Mouse (Mus musculus): Measurements from ENCODE around the gene Mbd4. TPM values are rescaled to one million over a fixed set of nuclear protein-coding genes. Genes with fewer than 3 reads are reported as not detected.

The Mbd4 gene
- total and polyA plus RNA-seq, 2 experiments from 2014 or later: 5.2 to 5.8 TPM

DNA sequence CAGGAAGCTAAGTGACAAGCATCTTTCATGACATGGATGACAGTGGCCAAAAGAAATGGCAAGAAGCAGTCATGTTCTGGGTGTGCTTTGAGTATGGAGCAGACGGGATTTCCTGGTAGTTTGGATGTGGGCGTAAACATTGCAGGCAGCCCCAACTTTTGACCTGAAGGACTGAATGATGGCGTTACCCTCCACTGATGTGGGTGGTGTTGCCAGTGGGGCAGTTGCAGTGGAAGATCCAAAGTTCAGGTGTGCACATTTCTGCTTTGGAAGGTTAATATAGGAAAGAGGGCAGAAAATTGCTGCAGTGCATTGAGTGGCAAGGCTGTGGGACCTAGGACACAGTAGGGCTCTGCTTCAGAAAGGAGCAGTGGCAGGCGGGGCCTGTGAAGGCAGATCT, 12.1 kb upstream of the Mbd4 start:
- no peaks in the 10 kb centered on the region for H3K9me3 ChIP-seq (ENCODE audit: low read length)
- no peaks in the 10 kb centered on the region for H3K27me3 ChIP-seq (ENCODE audit: insufficient read depth, low read length)
- DNase-seq (ENCODE audit: low spot score) (no peak), ATAC-seq (ENCODE audit: low FRiP score) (no peak)
- no peak overlapping the region for H3K4me2 ChIP-seq (ENCODE audit: low read depth, low read length, poor library complexity, severe bottlenecking)
- no peak overlapping the region for H3K27ac ChIP-seq (ENCODE audit: low read depth, low read length)
- peaks cover 12% of the 10 kb centered on the region; the same call in 1 of the 2 replicates for H3K36me3 ChIP-seq (ENCODE audit: insufficient read depth, low read length)
- no peak overlapping the region for H3K9ac ChIP-seq (replicated peaks; ENCODE audit: low read length, poor library complexity, severe bottlenecking)
- 94% methylated on average over 4 of the region's 4 CpGs for WGBS
- no peaks in the 10 kb centered on the region for H3K4me1 ChIP-seq (ENCODE audit: insufficient read depth, low read length)
- no peak for TF ChIP-seq CTCF (IDR thresholded peaks at IDR 0.05)
- no peak overlapping the region for H3K4me3 ChIP-seq (ENCODE audit: low read depth, low read length)

DNA sequence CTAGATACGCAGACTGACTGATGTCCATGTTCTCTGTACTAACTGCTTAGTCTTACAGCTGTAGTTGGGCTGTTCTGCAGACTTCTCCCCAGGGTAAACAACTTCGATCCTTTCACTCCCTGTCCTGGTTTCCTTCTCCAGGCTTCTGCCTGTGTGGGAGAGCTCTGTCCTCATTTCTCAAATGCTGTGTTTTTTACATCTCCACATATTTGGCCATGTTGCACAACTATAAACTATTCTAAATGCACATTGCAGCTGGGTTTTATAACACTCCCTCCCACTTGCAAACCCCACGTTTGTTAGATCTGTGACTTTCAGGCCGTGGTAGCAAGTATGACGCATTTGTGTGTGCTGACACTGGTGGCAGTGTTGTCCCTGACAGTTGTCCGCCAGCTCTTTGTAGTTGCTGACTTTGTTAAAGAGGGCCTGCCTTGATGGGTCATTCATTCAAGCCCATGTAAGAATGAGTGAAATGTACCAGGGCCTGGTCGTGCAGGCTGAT, 10.2 kb upstream of the Mbd4 start:
- Histone ChIP-seq H3K9ac (replicated peaks; ENCODE audit: low read length, poor library complexity, severe bottlenecking) (no peak overlapping the region), H3K36me3 (ENCODE audit: insufficient read depth, low read length) (peaks cover 12% of the 10 kb centered on the region; the same call in 1 of the 2 replicates), H3K27me3 (ENCODE audit: insufficient read depth, low read length) (no peaks in the 10 kb centered on the region), H3K4me3 (ENCODE audit: low read depth, low read length) (no peak overlapping the region), H3K4me1 (ENCODE audit: insufficient read depth, low read length) (no peaks in the 10 kb centered on the region), H3K27ac (ENCODE audit: low read depth, low read length) (no peak overlapping the region), H3K9me3 (ENCODE audit: low read length) (no peaks in the 10 kb centered on the region), H3K4me2 (ENCODE audit: low read depth, low read length, poor library complexity, severe bottlenecking) (no peak overlapping the region)
- ATAC-seq (ENCODE audit: low FRiP score) (no peak), DNase-seq (ENCODE audit: low spot score) (no peak)
- 74% methylated on average over 7 of the region's 7 CpGs for WGBS
- no peak for TF ChIP-seq CTCF (IDR thresholded peaks at IDR 0.05)

DNA sequence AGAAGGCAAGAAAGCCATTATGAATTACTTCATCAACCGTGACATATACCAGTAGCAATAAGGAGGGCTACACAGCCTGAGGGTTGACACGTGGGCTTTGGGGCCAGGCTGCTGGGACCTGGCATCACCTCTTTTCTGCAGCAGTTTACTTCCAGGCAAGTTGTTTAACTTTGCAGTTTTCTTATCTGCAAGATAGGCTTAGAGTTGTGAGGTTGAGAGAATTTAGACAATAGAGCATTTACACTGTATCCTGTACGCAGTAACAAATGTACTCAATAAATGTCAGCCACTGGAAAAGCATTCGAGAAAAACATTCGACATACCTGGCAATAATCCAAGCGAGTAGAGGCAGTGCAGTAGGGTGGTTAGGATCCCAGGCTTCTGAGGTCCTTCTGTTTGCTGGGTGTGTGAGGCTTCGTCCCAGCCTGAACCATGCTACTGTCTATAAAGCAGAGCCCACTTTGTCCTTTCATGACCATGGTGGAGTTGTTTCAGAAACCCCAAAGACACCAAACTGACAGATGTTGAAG, 6.9 kb upstream of the Mbd4 start:
- DNase-seq (ENCODE audit: low spot score) (no peak), ATAC-seq (ENCODE audit: low FRiP score) (no peak)
- no peaks in the 10 kb centered on the region for H3K4me1 ChIP-seq (ENCODE audit: insufficient read depth, low read length)
- H3K27me3 ChIP-seq (ENCODE audit: insufficient read depth, low read length): no peaks in the 10 kb centered on the region
- H3K27ac ChIP-seq (ENCODE audit: low read depth, low read length): no peak overlapping the region
- peaks cover 12% of the 10 kb centered on the region; the same call in 1 of the 2 replicates for H3K36me3 ChIP-seq (ENCODE audit: insufficient read depth, low read length)
- no peak overlapping the region for H3K9ac ChIP-seq (replicated peaks; ENCODE audit: low read length, poor library complexity, severe bottlenecking)
- no peak for TF ChIP-seq CTCF (IDR thresholded peaks at IDR 0.05)
- H3K9me3 ChIP-seq (ENCODE audit: low read length): no peaks in the 10 kb centered on the region
- H3K4me3 ChIP-seq (ENCODE audit: low read depth, low read length): no peak overlapping the region
- H3K4me2 ChIP-seq (ENCODE audit: low read depth, low read length, poor library complexity, severe bottlenecking): no peak overlapping the region
- 80% methylated on average over 7 of the region's 7 CpGs for WGBS

DNA sequence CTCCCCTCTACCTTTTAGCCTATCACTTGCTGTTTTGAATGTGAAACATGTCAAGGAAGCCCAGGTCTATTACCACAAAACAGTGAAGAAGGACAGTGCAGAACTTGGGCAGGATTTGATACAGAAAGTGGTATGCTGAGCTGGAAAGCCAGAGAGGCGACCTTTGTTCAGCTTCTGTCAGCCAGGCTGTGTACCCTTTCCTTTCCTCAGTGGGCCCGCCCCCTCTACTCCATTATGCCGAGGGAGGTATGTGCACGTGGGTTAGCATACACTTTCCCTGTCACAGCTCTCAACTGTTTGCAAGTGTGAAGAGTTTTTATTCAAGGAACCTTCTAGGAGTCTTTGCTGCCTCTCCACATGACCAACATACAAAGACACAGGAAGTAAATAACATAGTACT, 6.1 kb upstream of the Mbd4 start:
- TF ChIP-seq CTCF (IDR thresholded peaks at IDR 0.05): no peak

DNA sequence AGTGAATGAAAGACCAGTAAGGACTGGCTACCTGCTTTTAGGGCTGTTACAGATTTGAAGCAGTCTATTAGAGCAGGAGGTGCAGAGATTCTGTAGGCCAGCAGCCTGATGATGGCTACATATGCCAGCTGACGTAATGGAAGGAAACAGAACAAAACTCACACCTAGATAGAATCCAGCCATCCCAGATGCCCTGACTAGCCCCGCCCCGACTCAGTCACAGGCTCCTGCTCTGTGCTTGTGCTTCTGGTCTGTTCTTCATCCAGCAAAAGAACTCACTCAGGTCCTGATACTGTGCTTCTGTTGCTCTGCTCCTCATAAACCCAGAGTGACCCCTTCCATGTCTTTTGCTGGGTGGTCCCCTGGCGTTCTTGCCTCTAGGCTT, 3.2 kb upstream of the Mbd4 start:
- H3K4me3 ChIP-seq (ENCODE audit: low read depth, low read length): no peak overlapping the region
- H3K9me3 ChIP-seq (ENCODE audit: low read length): no peaks in the 10 kb centered on the region
- H3K27ac ChIP-seq (ENCODE audit: low read depth, low read length): no peak overlapping the region
- WGBS: 82% methylated on average over 4 of the region's 4 CpGs
- H3K4me1 ChIP-seq (ENCODE audit: insufficient read depth, low read length): no peaks in the 10 kb centered on the region
- no peak overlapping the region; the same call in 1 of the 2 replicates for H3K9ac ChIP-seq (replicated peaks; ENCODE audit: low read length, poor library complexity, severe bottlenecking)
- no peak overlapping the region for H3K4me2 ChIP-seq (ENCODE audit: low read depth, low read length, poor library complexity, severe bottlenecking)
- ATAC-seq (ENCODE audit: low FRiP score) (no peak), DNase-seq (ENCODE audit: low spot score) (no peak)
- H3K36me3 ChIP-seq (ENCODE audit: insufficient read depth, low read length): no peaks in the 10 kb centered on the region
- TF ChIP-seq CTCF (IDR thresholded peaks at IDR 0.05): no peak
- no peaks in the 10 kb centered on the region for H3K27me3 ChIP-seq (ENCODE audit: insufficient read depth, low read length)

More for the DNA sequence above, 6.1 kb upstream of the Mbd4 start:
- 62% methylated on average over 4 of the region's 4 CpGs for WGBS
- DNase-seq (ENCODE audit: low spot score) (no peak), ATAC-seq (ENCODE audit: low FRiP score) (no peak)
- Histone ChIP-seq H3K4me2 (ENCODE audit: low read depth, low read length, poor library complexity, severe bottlenecking) (no peak overlapping the region), H3K4me3 (ENCODE audit: low read depth, low read length) (no peak overlapping the region), H3K9ac (replicated peaks; ENCODE audit: low read length, poor library complexity, severe bottlenecking) (no peak overlapping the region), H3K27ac (ENCODE audit: low read depth, low read length) (no peak overlapping the region), H3K9me3 (ENCODE audit: low read length) (no peaks in the 10 kb centered on the region), H3K27me3 (ENCODE audit: insufficient read depth, low read length) (no peaks in the 10 kb centered on the region), H3K4me1 (ENCODE audit: insufficient read depth, low read length) (no peaks in the 10 kb centered on the region), H3K36me3 (ENCODE audit: insufficient read depth, low read length) (peaks cover 10% of the 10 kb centered on the region; the same call in 1 of the 2 replicates)

DNA sequence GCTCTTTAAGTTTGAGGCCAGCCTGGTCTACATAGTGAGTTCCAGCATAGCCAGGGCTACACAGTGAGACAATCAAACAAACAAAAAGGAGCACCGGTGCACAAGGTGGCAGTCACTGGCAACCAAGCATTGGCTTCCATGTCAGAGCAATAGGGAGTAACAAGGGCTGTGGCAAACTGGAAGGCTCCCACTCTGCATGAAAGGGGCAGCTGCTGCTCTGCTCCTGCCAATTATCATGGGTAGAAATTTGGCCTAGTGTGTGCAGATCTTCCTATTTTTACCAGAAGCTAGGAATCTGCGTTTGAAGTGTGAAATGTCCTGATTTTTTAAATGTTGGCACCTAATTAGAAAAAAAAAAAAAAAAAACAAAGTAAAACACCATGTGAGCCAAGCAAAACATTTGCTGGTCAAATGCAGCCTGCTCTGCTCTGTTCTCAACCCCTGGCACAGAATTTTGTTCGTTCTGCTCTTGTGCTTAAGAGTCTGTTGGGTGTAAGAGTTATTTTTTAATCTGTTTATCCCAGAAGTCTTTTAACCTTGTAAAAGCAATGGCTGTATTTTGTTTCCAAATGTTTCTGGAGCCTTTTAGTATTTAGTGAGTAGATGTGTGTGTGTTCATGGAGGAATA, 2.7 kb upstream of the Mbd4 start:
- no peak for TF ChIP-seq CTCF (IDR thresholded peaks at IDR 0.05)
- no peak overlapping the region for H3K27ac ChIP-seq (ENCODE audit: low read depth, low read length)
- no peaks in the 10 kb centered on the region for H3K36me3 ChIP-seq (ENCODE audit: insufficient read depth, low read length)
- 74% methylated on average over 3 of the region's 3 CpGs for WGBS
- no peaks in the 10 kb centered on the region for H3K27me3 ChIP-seq (ENCODE audit: insufficient read depth, low read length)
- H3K4me2 ChIP-seq (ENCODE audit: low read depth, low read length, poor library complexity, severe bottlenecking): no peak overlapping the region
- DNase-seq (ENCODE audit: low spot score) (no peak), ATAC-seq (ENCODE audit: low FRiP score) (no peak)
- no peaks in the 10 kb centered on the region for H3K4me1 ChIP-seq (ENCODE audit: insufficient read depth, low read length)
- H3K9ac ChIP-seq (replicated peaks; ENCODE audit: low read length, poor library complexity, severe bottlenecking): no peak overlapping the region
- no peaks in the 10 kb centered on the region for H3K9me3 ChIP-seq (ENCODE audit: low read length)
- H3K4me3 ChIP-seq (ENCODE audit: low read depth, low read length): no peak overlapping the region
